Mouse (Mus musculus): ENCODE results near the gene Clstn2.

The Clstn2 gene

DNA sequence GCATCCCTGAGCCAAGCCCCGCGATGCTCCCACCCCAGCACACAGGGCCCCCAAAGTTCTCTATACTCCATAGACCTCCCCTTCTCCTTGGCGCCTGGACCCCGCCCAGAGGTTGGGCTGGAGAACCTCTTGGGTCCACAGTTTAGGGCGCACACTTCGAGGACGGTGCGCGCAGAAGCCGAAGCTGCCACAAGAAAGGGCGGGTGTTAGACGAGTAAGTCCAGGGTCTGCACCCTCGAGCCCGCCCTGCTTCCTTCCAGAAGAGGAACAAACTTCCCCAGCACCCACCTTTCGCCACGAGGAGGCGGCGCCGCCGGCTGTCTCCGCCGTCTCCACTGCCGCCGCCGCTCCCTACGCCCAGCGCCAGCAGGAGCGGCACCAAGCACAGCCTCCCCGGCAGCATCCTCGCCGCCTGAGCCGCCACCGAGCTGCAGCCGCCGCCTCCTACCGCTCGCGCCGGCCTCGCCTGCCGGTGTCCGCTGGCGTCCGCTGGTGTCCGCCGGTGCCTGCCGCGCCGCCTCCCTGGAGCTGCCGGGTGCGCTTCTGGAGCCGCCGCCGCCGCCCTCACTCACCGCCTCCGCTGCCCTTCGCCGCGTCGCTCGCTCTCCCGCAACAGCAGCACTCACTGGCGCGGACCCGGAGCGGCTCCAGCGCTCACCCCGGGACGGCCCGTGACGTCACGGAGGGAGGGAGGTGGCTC is at the start of gene Clstn2:
Gene Clstn2 (minus strand): TSS at position 609 of the 700 bp plus-strand sequence.
- DNase-seq, result peak; percentile 41

- peak; percentile 11 for DNase-seq
Measured at GRCm38 (mm10) chr9:98067767-98068166, 34.8 kb upstream of the Clstn2 start.

GRCm38 (mm10) chr9:98061646-98062045 is 28.7 kb upstream of the Clstn2 start:
- DNase-seq, result no peak

- DNase-seq, result no peak
Measured at GRCm38 (mm10) chr9:98057291-98057690, 24.3 kb upstream of the Clstn2 start.

DNA sequence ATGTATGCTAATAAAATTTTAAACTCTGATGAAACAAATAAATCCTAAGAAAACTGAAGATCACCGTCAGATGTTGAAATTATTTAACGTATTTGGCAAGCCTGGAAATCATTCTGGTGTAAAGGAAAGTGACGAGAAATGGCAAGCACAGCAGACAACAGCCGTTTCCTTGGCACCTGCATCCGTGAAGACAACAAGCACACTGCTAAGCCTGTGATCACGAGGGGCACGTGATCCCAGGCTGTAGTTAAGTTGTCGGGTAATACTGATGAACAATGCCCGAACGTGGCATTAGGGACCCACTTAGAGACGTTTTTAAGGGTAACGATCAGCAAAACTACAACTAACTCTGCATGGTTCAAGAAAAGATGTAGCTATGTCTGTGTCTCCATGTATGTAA is 18.4 kb upstream of the Clstn2 start:
- no peak for DNase-seq

DNA sequence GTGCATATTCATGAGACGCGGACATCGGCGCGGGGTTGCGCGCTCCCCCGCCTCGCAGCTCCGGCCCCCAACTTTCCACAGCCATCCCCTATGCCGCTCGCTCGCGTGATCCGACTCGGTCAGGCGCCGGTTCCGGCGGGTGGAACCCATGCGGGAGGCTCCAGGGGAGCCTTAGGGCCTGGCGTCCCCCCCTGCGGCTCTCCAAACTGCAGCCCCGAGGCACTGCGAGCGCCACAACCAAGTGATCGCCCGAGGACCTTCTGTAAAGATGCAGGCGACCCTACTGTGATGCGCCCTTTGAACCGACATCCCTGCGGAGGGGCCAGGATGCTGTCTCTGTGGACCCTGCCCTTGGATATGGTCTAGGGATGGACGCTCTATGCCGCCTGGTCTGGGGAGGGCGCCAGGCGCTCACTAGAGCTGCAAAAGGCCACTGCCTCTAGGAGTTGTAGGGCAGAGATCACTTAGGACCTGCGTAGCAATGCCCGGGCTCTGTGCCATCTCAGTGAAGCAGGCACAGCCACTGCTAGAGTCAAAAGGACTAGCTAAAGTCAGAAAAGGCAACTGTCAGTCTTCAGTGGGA is 383 bp upstream of the Clstn2 start:
- DNase-seq, result peak; percentile 78

DNA sequence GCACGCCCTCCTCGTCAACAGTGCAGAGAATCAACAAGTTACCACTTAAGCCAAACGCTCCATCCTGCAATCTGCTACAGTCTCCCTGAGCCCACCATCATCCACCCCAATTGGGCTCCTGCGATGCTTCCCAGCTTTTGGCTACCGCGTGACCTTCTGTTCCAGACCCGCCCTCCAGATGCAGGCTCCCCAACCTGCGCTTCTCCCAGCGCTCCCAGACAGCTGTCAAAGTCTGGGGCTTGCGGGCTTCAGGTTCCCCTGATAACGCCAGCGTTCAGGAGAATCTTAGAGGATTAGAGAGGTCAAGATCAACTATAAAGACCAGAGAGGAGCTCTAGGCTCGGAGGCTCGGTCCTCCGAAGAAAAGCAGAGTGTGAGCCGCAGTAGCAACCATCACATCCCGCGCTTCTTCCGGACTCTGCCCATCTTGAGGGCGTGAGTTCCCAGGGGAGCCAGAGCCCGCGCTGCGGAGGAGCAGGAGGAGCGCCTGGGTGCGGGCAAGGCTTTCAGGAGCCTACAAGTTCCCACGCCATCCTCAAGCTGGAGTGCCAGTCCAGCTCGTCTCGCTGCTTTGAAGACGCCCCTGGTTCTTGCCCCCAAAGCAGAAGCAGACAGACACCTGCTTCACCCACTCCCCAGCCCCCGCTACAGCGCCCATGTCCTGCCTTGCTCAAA is 946 bp downstream of the Clstn2 start:
- no peak for DNase-seq

DNA sequence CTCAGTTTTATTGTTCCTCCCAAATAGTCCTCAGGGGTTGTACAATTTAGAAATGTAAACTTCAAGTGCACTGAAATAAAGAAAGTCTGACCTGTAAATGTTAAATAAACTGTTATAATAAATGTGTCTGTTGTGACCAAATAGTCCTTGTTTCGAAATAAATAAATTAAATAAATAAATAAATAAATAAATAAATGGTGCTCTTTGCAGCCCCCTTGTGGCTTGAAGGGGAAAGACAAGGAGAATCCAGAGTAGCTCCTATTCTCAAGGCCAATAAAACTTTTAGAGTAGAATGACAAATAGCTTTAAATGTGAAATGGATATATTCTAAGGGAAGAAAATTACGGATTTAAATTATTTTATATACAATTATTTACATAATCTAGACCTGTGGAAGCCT is 2.3 kb downstream of the Clstn2 start:
- peak; percentile 46 for DNase-seq

DNA sequence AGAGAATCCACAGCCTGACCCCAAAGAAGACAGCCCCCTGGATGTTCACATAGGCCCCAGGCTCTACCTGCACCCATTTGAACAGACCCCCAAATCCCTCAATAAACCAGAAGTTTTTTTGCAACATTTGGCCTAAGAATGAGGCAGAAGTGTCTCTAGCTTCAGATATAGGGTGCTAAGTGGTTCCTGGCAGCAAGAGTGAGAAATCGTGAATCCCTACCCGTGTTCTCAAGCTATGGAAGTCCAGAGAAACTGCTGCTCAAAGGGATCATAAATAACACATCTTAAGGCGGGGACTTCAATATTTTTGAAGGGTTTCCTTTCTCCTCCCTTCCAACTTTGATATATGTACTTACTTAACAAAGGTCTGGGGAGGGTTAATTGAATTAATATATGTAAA is 7.4 kb downstream of the Clstn2 start:
- DNase-seq, result no peak

DNA sequence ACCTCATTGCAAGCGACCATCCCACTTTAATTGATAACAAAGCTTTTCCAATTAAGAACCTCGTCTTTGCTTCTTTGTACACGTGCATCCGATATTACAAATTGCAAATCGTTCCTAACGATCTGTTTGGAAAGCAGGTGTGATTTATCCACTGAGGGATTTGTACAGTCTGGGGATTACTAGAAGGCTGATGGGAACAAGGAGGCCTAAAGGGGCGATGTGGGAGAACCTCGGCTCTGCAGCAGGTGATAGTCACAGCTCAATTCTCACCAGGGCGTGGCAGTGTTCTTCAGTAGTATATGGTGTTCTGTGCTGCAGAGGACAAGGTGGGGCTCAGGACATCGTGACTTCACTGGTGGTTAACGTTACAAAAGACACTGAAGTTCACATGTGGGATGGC is 9.9 kb downstream of the Clstn2 start:
- DNase-seq, result no peak

DNA sequence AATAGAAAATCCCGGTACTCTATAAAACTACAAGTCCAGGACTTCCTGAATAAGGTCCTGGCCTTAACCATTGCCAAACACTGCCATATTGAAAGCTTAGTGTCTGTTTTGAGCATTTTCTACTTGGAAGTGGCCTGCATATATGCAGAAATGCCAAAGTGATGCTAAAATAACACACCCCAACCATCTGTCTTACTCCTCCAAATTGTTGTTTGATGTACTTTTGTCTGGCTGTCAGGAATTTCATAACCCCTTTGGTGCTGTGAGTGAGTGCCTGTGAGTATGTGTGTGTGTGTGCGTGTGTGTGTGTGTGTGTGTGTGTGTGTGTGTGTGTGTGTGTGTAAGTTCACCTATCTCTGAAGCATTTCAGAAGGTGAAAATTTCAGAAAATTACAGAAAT is 13.1 kb downstream of the Clstn2 start:
- DNase-seq, result no peak

- DNase-seq, result no peak
Measured at GRCm38 (mm10) chr9:98018687-98019086, 14.3 kb downstream of the Clstn2 start.

- DNase-seq, result no peak
Measured at GRCm38 (mm10) chr9:98016576-98016975, 16.4 kb downstream of the Clstn2 start.

- DNase-seq, result peak; percentile 1
Measured at GRCm38 (mm10) chr9:97996349-97996748, 36.6 kb downstream of the Clstn2 start.

GRCm38 (mm10) chr9:97995723-97996122 is 37.3 kb downstream of the Clstn2 start:
- no peak for DNase-seq

- DNase-seq, result no peak
Measured at GRCm38 (mm10) chr9:97992131-97992530, 40.9 kb downstream of the Clstn2 start.

- no peak for DNase-seq
Measured at GRCm38 (mm10) chr9:97977339-97977738, 55.6 kb downstream of the Clstn2 start.

DNA sequence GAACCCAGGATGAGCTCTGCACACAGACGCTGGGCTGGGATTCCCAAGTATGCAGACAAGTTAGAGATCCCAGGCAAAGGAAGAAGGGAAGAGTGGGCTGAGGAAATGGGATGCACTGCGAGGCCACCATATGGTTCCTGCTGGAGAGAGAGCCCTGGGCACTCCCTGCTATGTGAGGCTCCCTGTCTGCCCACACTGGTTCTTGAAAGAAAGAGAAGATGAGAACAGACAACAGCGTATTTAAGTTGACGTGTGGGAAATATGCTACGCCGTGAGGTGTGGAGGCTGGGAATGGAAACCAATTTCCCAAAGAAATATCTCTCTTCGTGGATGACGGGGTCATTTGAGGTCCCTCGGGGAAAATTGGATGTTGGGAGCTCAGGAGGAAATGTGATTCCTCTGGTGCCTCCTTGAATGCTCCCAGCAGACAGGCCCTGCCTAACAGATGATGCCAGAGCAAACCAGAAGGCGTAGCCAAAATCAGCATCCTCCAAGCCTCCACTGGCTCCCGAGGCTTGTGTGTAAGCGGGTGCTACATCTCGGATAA is 58.1 kb downstream of the Clstn2 start:
- DNase-seq, result no peak

GRCm38 (mm10) chr9:97966691-97967090 is 66.3 kb downstream of the Clstn2 start:
- no peak for DNase-seq

- no peak for DNase-seq
Measured at GRCm38 (mm10) chr9:97957508-97957907, 75.5 kb downstream of the Clstn2 start.

GRCm38 (mm10) chr9:97956407-97957106 is 76.4 kb downstream of the Clstn2 start:
- no peak for DNase-seq

GRCm38 (mm10) chr9:97953746-97954359 is 79.1 kb downstream of the Clstn2 start:
- no peak for DNase-seq
